Mouse (Mus musculus) thymus, adult 2 months (tissue): Measurements from ENCODE around the gene Celf2.

ENCODE experiments used
- CTCF ChIP-seq: fragments of 200-500 bp; IDR thresholded peaks from 2 replicates; pipeline ENCODE4 v1.5.1; 2012; ENCODE audit warnings: mild to moderate bottlenecking, control low read depth, low read length, moderate library complexity, borderline replicate concordance; ENCODE audit not compliant: control insufficient read depth, poor library complexity, insufficient read depth; ENCODE audit errors: extremely low read depth
- POLR2A ChIP-seq: fragments of 200-500 bp; IDR thresholded peaks from 2 replicates; pipeline ENCODE4 v1.6.1; 2012; ENCODE audit warnings: mild to moderate bottlenecking, low read length, control low read depth, moderate library complexity; ENCODE audit not compliant: control insufficient read depth, poor library complexity, insufficient read depth; ENCODE audit errors: extremely low read depth

GRCm38 (mm10) chr2:7147303-7147702 is 362.1 kb downstream of the Celf2 start:
- TF ChIP-seq CTCF (no peak), POLR2A (no peak)
